Comparison of ENCODE assay signal across 24 mouse cellular contexts in genomic region chr8:58957195-58957739, GRCm38 (mm10). TPM values are rescaled to one million over a fixed set of nuclear protein-coding genes. Genes with fewer than 3 reads are reported as not detected.
A peak's percentile ranks its signal among the peaks of the same experiment; 100 is the strongest.
DNase-seq lines count a peak whose midpoint lies in the region; ATAC-seq and TF ChIP-seq lines count a peak whose summit lies in the region.
"Had no signal": no experiment of that assay in that cellular context is flagged by ENCODE, and none has a peak within 500 bp of the region (broad histone marks: within the 10 kb centered on the region; RNA-seq: fewer than 3 reads in every experiment).

No protein-coding gene starts in this region.

- no peaks in the 10 kb centered on the region for H3K36me3 ChIP-seq in forebrain, embryonic 11.5 days (ENCODE audit: control insufficient read depth, insufficient read depth, low read length)
- no peaks in the 10 kb centered on the region for H3K36me3 ChIP-seq in forebrain, embryonic 15.5 days
- no peaks in the 10 kb centered on the region for H3K36me3 ChIP-seq in hindbrain, postnatal 0 days (ENCODE audit: insufficient read depth, low read length)
- H3K36me3 ChIP-seq in hindbrain, embryonic 10.5 days, result no peaks in the 10 kb centered on the region
- no peaks in the 10 kb centered on the region for H3K36me3 ChIP-seq in midbrain, embryonic 14.5 days (ENCODE audit: control insufficient read depth, insufficient read depth, low read length)
- H3K36me3 ChIP-seq: embryonic facial prominence, embryonic 10.5 days; G1E; heart, embryonic 15.5 days had no signal

- no peak overlapping the region for H3K4me3 ChIP-seq in forebrain, embryonic 11.5 days (ENCODE audit: low read depth, low read length)
- H3K4me3 ChIP-seq in forebrain, embryonic 15.5 days, result no peak overlapping the region
- H3K4me3 ChIP-seq in hindbrain, postnatal 0 days (ENCODE audit: low read length), result no peak overlapping the region
- H3K4me3 ChIP-seq in hindbrain, embryonic 10.5 days, result no peak overlapping the region
- no peak overlapping the region for H3K4me3 ChIP-seq in midbrain, embryonic 14.5 days (replicated peaks; ENCODE audit: low read depth, low read length)
- H3K4me3 ChIP-seq: embryonic facial prominence, embryonic 10.5 days; heart, adult 2 months; heart, embryonic 15.5 days had no signal

- no peak for DNase-seq in forebrain, embryonic 11.5 days (ENCODE audit: low spot score)
- peak; percentile 7 for DNase-seq in hindbrain, postnatal 0 days (ENCODE audit: low spot score)
- no peak for DNase-seq in hindbrain, embryonic 10.5 days (ENCODE audit: low spot score)
- DNase-seq in midbrain, embryonic 14.5 days, result peak; percentile 69
- DNase-seq in spleen, adult 12 weeks (ENCODE audit: low spot score), result no peak
- no peak for DNase-seq in left cerebral cortex, postnatal 10 days (ENCODE audit: extremely low spot score in 1 of 2, low spot score in 2 of 2)
- DNase-seq: adrenal gland, adult 8-10 months; adrenal gland, postnatal 36 days; B cell, adult 2 months; cerebellum, adult 2 months; cerebellum, postnatal 10 days; gastrocnemius, postnatal 14 days; heart, adult 2 months; heart, postnatal 14 days had no signal

- WGBS in forebrain, embryonic 11.5 days, result 75% methylated on average over 5 of the region's 5 CpGs
- WGBS in forebrain, embryonic 15.5 days, result 44% methylated on average over 5 of the region's 5 CpGs
- 46% methylated on average over 5 of the region's 5 CpGs for WGBS in hindbrain, postnatal 0 days
- 78% methylated on average over 5 of the region's 5 CpGs for WGBS in hindbrain, embryonic 10.5 days
- 27% methylated on average over 5 of the region's 5 CpGs for WGBS in midbrain, embryonic 14.5 days

- H3K27ac ChIP-seq in forebrain, embryonic 11.5 days (ENCODE audit: low read depth, low read length), result no peak overlapping the region
- H3K27ac ChIP-seq in forebrain, embryonic 15.5 days (replicated peaks), result no peak overlapping the region
- no peak overlapping the region for H3K27ac ChIP-seq in hindbrain, postnatal 0 days
- H3K27ac ChIP-seq in hindbrain, embryonic 10.5 days, result no peak overlapping the region
- no peak overlapping the region for H3K27ac ChIP-seq in midbrain, embryonic 14.5 days (replicated peaks; ENCODE audit: low read depth, low read length)
- H3K27ac ChIP-seq: embryonic facial prominence, embryonic 10.5 days; heart, adult 2 months; heart, embryonic 15.5 days; hindbrain, embryonic 14.5 days had no signal

- no peak overlapping the region for H3K4me2 ChIP-seq in forebrain, embryonic 11.5 days (ENCODE audit: low read depth, low read length, severe bottlenecking)
- H3K4me2 ChIP-seq in forebrain, embryonic 15.5 days (replicated peaks), result no peak overlapping the region
- H3K4me2 ChIP-seq in hindbrain, postnatal 0 days (ENCODE audit: low read depth, low read length), result no peak overlapping the region
- H3K4me2 ChIP-seq in midbrain, embryonic 14.5 days (ENCODE audit: low read length), result no peak overlapping the region
- H3K4me2 ChIP-seq: heart, embryonic 11.5 days; heart, embryonic 15.5 days; hindbrain, embryonic 14.5 days had no signal

- intact Hi-C loops in left cerebral cortex, postnatal 10 days (cut with DNase I), result no loop called here

- no peaks in the 10 kb centered on the region for H3K27me3 ChIP-seq in forebrain, embryonic 11.5 days (ENCODE audit: control insufficient read depth, insufficient read depth, low read length)
- no peaks in the 10 kb centered on the region for H3K27me3 ChIP-seq in forebrain, embryonic 15.5 days
- no peaks in the 10 kb centered on the region for H3K27me3 ChIP-seq in hindbrain, postnatal 0 days (ENCODE audit: insufficient read depth, low read length)
- no peaks in the 10 kb centered on the region for H3K27me3 ChIP-seq in hindbrain, embryonic 10.5 days (ENCODE audit: insufficient read depth, poor library complexity, severe bottlenecking)
- no peaks in the 10 kb centered on the region for H3K27me3 ChIP-seq in midbrain, embryonic 14.5 days (ENCODE audit: control insufficient read depth, insufficient read depth, low read length)
- H3K27me3 ChIP-seq: heart, embryonic 15.5 days had no signal

- TF ChIP-seq CTCF in hindbrain, postnatal 0 days (IDR thresholded peaks at IDR 0.05; ENCODE audit: low read depth), result no peak

- ATAC-seq in forebrain, embryonic 11.5 days (replicated peaks; ENCODE audit: low FRiP score), result 0 out of 2 replicates have a peak, but pooled peaks have one; percentile 46
- ATAC-seq in forebrain, embryonic 15.5 days (replicated peaks), result no peak
- ATAC-seq in hindbrain, postnatal 0 days, result no peak
- peak; percentile 42; the same call in 1 of the 2 replicates for ATAC-seq in midbrain, embryonic 14.5 days (ENCODE audit: low FRiP score, low TSS enrichment)
- ATAC-seq: CD4-positive, CD25-positive, alpha-beta regulatory T cell, adult 4 months had no signal

- no peaks in the 10 kb centered on the region for H3K9me3 ChIP-seq in forebrain, embryonic 11.5 days (ENCODE audit: control insufficient read depth, low read length)
- H3K9me3 ChIP-seq in forebrain, embryonic 15.5 days, result no peaks in the 10 kb centered on the region
- H3K9me3 ChIP-seq in hindbrain, postnatal 0 days (ENCODE audit: low read length), result no peaks in the 10 kb centered on the region
- H3K9me3 ChIP-seq in hindbrain, embryonic 10.5 days, result no peaks in the 10 kb centered on the region
- H3K9me3 ChIP-seq in midbrain, embryonic 14.5 days (ENCODE audit: control insufficient read depth, low read length), result no peaks in the 10 kb centered on the region
- H3K9me3 ChIP-seq: embryonic facial prominence, embryonic 10.5 days; G1E; heart, embryonic 15.5 days had no signal

- no peaks in the 10 kb centered on the region for H3K4me1 ChIP-seq in forebrain, embryonic 11.5 days (replicated peaks; ENCODE audit: control insufficient read depth, insufficient read depth, low read length)
- H3K4me1 ChIP-seq in forebrain, embryonic 15.5 days, result no peaks in the 10 kb centered on the region
- H3K4me1 ChIP-seq in hindbrain, postnatal 0 days (ENCODE audit: insufficient read depth, low read length), result no peaks in the 10 kb centered on the region
- no peaks in the 10 kb centered on the region for H3K4me1 ChIP-seq in hindbrain, embryonic 10.5 days (replicated peaks)
- no peaks in the 10 kb centered on the region for H3K4me1 ChIP-seq in midbrain, embryonic 14.5 days (ENCODE audit: control insufficient read depth, insufficient read depth, low read length)
- H3K4me1 ChIP-seq: embryonic facial prominence, embryonic 10.5 days; heart, embryonic 15.5 days had no signal

- no peak overlapping the region for H3K9ac ChIP-seq in forebrain, embryonic 11.5 days (ENCODE audit: low read length)
- no peak overlapping the region for H3K9ac ChIP-seq in forebrain, embryonic 15.5 days (replicated peaks)
- H3K9ac ChIP-seq in hindbrain, postnatal 0 days (replicated peaks; ENCODE audit: low read length), result no peak overlapping the region
- no peak overlapping the region for H3K9ac ChIP-seq in midbrain, embryonic 14.5 days (replicated peaks; ENCODE audit: low read length)
- H3K9ac ChIP-seq: heart, embryonic 15.5 days; hindbrain, embryonic 14.5 days had no signal

RNA-seq across cellular contexts. Expression of gene Galntl6, which starts 44.8 kb away (rescaled TPM):
- 0.91 and 0.97 TPM in 2 replicates for polyA plus RNA-seq in forebrain, embryonic 11.5 days (2014; fragmentation: Nextera tagmentation; extraction: Ambion mirVana)
- 7.3 and 8.4 TPM in 2 replicates for polyA plus RNA-seq in forebrain, embryonic 15.5 days (2015; fragmentation: Nextera tagmentation; extraction: Ambion mirVana)
- total RNA-seq in hindbrain, postnatal 0 days (2014; rRNA removed), result 26.5 and 26.6 TPM in 2 replicates
- 16.5 and 16.7 TPM in 2 replicates for polyA plus RNA-seq in hindbrain, postnatal 0 days (2015; fragmentation: Nextera tagmentation; extraction: Ambion mirVana)
- 0.20 and 1.3 TPM in 2 replicates for polyA plus RNA-seq in hindbrain, embryonic 10.5 days (2016; fragmentation: Nextera tagmentation; extraction: Ambion mirVana)
- polyA plus RNA-seq in midbrain, embryonic 14.5 days (2014; fragmentation: Nextera tagmentation; extraction: Ambion mirVana), result 9.1 and 11.0 TPM in 2 replicates
- 10 to 100 TPM; 47.6 to 48.8 TPM for total RNA-seq in left cerebral cortex, postnatal 10 days (2021)
- total RNA-seq: gastrocnemius, adult 18-20 months; heart, adult 2 months; heart, postnatal 14 days; hematopoietic stem cell, adult 5-6 weeks had no signal
- polyA plus RNA-seq: CD4-positive, CD25-positive, alpha-beta regulatory T cell, adult 4 months; G1E; gonadal fat pad, adult 2 months; heart, adult 2 months had no signal

RNA-seq across cellular contexts. Expression of gene BC030500, which starts 45.7 kb away (rescaled TPM):
- 0.75 and 1.8 TPM in 2 replicates for polyA plus RNA-seq in forebrain, embryonic 11.5 days (2014; fragmentation: Nextera tagmentation; extraction: Ambion mirVana)
- polyA plus RNA-seq in forebrain, embryonic 15.5 days (2015; fragmentation: Nextera tagmentation; extraction: Ambion mirVana), result 7.7 and 10.2 TPM in 2 replicates
- total RNA-seq in hindbrain, postnatal 0 days (2014; rRNA removed), result 11.8 and 13.5 TPM in 2 replicates
- polyA plus RNA-seq in hindbrain, postnatal 0 days (2015; fragmentation: Nextera tagmentation; extraction: Ambion mirVana), result 9.7 and 12.3 TPM in 2 replicates
- polyA plus RNA-seq in hindbrain, embryonic 10.5 days (2016; fragmentation: Nextera tagmentation; extraction: Ambion mirVana), result 0.34 and 2.0 TPM in 2 replicates
- polyA plus RNA-seq in midbrain, embryonic 14.5 days (2014; fragmentation: Nextera tagmentation; extraction: Ambion mirVana), result 8.9 and 15.7 TPM in 2 replicates
- total RNA-seq in left cerebral cortex, postnatal 10 days (2021), result 10 to 100 TPM in 1 of 2 experiments, 1 to 10 TPM in 1; 10.0 to 12.2 TPM
- total RNA-seq: adrenal gland, adult 8-10 months; adrenal gland, postnatal 36 days; G1E; gastrocnemius, adult 18-20 months; gastrocnemius, postnatal 14 days; heart, adult 2 months; heart, postnatal 14 days; hematopoietic stem cell, adult 5-6 weeks had no signal
- polyA plus RNA-seq: CD4-positive, CD25-positive, alpha-beta regulatory T cell, adult 4 months; G1E; gonadal fat pad, adult 2 months; heart, embryonic 11.5 days; heart, embryonic 15.5 days had no signal

Comparison
In these comparisons a context has a peak if more than half of its experiments do, and no peak if none do; other contexts are left out.
1. ATAC-seq: peak in forebrain, embryonic 11.5 days (single experiment) and midbrain, embryonic 14.5 days (single experiment); none in forebrain, embryonic 15.5 days (single experiment) and hindbrain, postnatal 0 days (single experiment).
2. DNase-seq: peak in hindbrain, postnatal 0 days (single experiment) and midbrain, embryonic 14.5 days (single experiment); none in forebrain, embryonic 11.5 days (single experiment), hindbrain, embryonic 10.5 days (single experiment), spleen, adult 12 weeks (single experiment) and left cerebral cortex, postnatal 10 days (0 of 2).